Mouse (Mus musculus) hindbrain, embryonic 11.5 days (tissue): ENCODE results near the gene Cpe. TPM values are rescaled to one million over a fixed set of nuclear protein-coding genes. Genes with fewer than 3 reads are reported as not detected.

Experiments
- ATAC-seq: fragments of 200-750 bp; cut with Nextera tagmentation; 2 replicates; pipeline ENCODE4 v1.8.0; 2017; ENCODE audit warnings: mild to moderate bottlenecking, moderate TSS enrichment, moderate library complexity; ENCODE audit not compliant: low FRiP score
- DNase-seq: peaks from one replicate; pipeline ENCODE4 v3.0.0-alpha.2; 2015; ENCODE audit warnings: low spot score
- H3K27ac ChIP-seq: fragments of 300-500 bp; sonication (generic); 2 replicates; pipeline ENCODE4 v1.5.1; 2014; ENCODE audit warnings: mild to moderate bottlenecking, low read depth, low read length
- H3K27me3 ChIP-seq: fragments of 300-500 bp; sonication (generic); 2 replicates; pipeline ENCODE4 v1.6.1; 2014; ENCODE audit warnings: mild to moderate bottlenecking, low read length, moderate library complexity, mixed read lengths; ENCODE audit not compliant: control insufficient read depth, insufficient read depth
- H3K36me3 ChIP-seq: fragments of 300-500 bp; sonication (generic); 2 replicates; pipeline ENCODE4 v1.6.1; 2014; ENCODE audit warnings: mild to moderate bottlenecking, low read length, moderate library complexity, mixed read lengths; ENCODE audit not compliant: control insufficient read depth, insufficient read depth
- H3K4me1 ChIP-seq: fragments of 300-500 bp; sonication (generic); replicated peaks from 2 replicates; pipeline ENCODE4 v1.6.1; 2014; ENCODE audit warnings: low read length, mixed read lengths; ENCODE audit not compliant: control insufficient read depth, insufficient read depth
- H3K4me2 ChIP-seq: fragments of 300-500 bp; sonication (generic); replicated peaks from 2 replicates; pipeline ENCODE4 v1.6.1; 2014; ENCODE audit warnings: mild to moderate bottlenecking, low read depth, low read length
- H3K4me3 ChIP-seq: fragments of 300-500 bp; sonication (generic); 2 replicates; pipeline ENCODE4 v1.5.1; 2014; ENCODE audit warnings: low read depth, low read length
- H3K9ac ChIP-seq: fragments of 300-500 bp; sonication (generic); 2 replicates; pipeline ENCODE4 v1.6.1; 2014; ENCODE audit warnings: low read depth, low read length
- H3K9me3 ChIP-seq: fragments of 300-500 bp; sonication (generic); 2 replicates; pipeline ENCODE4 v1.6.1; 2016; ENCODE audit warnings: low read length; ENCODE audit not compliant: control insufficient read depth
- WGBS: fragments of 180-500 bp; shearing (Covaris S2); extraction: QIAGEN DNeasy Blood & Tissue Kit; methylation state at CpG from one replicate; pipeline ENCODE4 v1.1.7; 2014; 5-methylcytosine and 5-hydroxymethylcytosine counted together
- polyA plus RNA-seq: library from polyadenylated mRNA; unstranded; fragments of >200 nt; fragmentation: Nextera tagmentation; extraction: Ambion mirVana; gene quantifications from 2 replicates; pipeline ENCODE4 v1.2.1, GENCODE M21; 2014

Gene Cpe
- polyA plus RNA-seq, 1 experiment from 2014 or later = 268 TPM

DNA sequence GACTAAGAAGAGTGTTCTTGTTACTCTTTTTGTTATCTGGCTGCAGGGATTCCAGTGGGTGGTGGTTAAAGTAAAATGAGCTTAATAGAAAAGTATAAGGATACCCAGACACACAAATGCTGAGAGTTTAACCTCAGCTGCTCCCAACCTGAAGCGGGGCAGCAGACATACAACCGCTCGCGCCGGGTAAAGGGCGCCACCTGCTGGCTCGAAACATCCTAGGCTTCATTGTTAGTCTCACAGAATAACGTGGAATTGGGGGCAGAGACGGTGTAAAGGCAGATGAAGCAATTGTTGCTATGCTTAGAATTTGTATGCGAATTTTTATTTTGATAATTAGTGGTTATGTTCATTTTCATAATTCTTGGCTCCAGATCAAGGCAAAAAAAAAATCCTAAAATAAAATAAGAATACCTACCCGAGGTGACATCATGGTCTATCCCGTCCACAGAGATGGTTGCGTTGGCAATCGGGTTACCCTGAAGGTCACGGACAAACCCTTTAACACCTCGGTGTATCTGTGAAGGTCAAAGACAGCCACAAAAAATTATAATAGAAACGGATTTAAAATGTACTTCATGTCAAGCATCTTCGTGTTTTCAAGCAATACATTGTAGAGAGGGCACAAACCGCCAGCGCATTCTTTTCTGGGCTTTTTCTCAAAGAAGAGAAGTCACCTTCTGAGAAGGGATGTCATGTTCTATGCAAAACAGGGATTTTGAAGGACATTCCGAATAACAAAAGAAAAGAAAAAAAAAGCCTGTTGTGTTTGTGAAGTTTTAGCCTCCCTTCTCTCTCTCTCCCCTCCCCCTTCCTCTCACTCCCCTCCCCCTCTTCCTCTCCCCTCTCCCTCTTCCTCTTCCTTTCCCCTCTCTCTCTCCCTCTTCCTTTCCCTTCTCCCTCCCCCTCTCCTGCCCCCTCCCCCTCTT, 95.5 kb downstream of the Cpe start:
- Histone ChIP-seq H3K9ac (no peak overlapping the region), H3K9me3 (no peaks in the 10 kb centered on the region), H3K4me1 (no peaks in the 10 kb centered on the region), H3K27me3 (no peaks in the 10 kb centered on the region), H3K36me3 (no peaks in the 10 kb centered on the region), H3K4me2 (no peak overlapping the region), H3K27ac (no peak overlapping the region), H3K4me3 (no peak overlapping the region)
- 40% methylated on average over 21 of the region's 21 CpGs for WGBS
- DNase-seq (peak; percentile 82), ATAC-seq (peak; percentile 71; the same call in 1 of the 2 replicates)

DNA sequence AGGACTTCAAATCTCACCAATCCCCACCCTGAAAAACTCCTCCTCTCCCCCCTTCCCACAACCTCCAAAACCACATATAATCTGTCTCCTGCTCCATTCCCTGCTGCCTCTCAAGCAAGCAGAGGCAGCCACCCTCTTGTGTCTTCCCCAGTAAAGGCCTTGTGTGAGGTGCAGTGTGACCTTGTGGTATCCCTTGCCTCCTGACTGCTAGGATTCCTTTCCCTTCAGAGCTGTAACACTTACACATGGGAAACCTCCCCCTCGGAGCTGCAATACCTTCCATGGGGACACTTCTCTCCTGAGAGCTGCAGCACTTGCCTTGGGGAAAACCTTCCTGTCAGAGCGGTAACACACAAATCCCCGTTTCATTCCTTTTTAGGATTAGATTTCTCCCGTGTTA, 96.5 kb downstream of the Cpe start:
- Histone ChIP-seq H3K4me2 (no peak overlapping the region), H3K4me1 (no peaks in the 10 kb centered on the region), H3K9me3 (no peaks in the 10 kb centered on the region), H3K36me3 (no peaks in the 10 kb centered on the region), H3K27me3 (no peaks in the 10 kb centered on the region), H3K9ac (no peak overlapping the region), H3K27ac (no peak overlapping the region), H3K4me3 (no peak overlapping the region)
- no peak for ATAC-seq
- WGBS = 79% methylated on average over 4 of the region's 4 CpGs
- DNase-seq = no peak

GRCm38 (mm10) chr8:64590456-64590855, 102.4 kb downstream of the Cpe start:
- DNase-seq = no peak
- Histone ChIP-seq H3K9ac (no peak overlapping the region), H3K27me3 (no peaks in the 10 kb centered on the region), H3K4me3 (no peak overlapping the region), H3K36me3 (no peaks in the 10 kb centered on the region), H3K4me1 (no peaks in the 10 kb centered on the region), H3K27ac (no peak overlapping the region), H3K9me3 (no peaks in the 10 kb centered on the region), H3K4me2 (no peak overlapping the region)
- 90% methylated on average over 1 of the region's 1 CpGs for WGBS
- ATAC-seq = no peak

GRCm38 (mm10) chr8:64582887-64583286, 110.0 kb downstream of the Cpe start:
- DNase-seq = no peak
- H3K9me3 ChIP-seq = no peaks in the 10 kb centered on the region
- no peaks in the 10 kb centered on the region for H3K4me1 ChIP-seq
- no peak overlapping the region for H3K9ac ChIP-seq
- H3K4me3 ChIP-seq = no peak overlapping the region
- H3K36me3 ChIP-seq = no peaks in the 10 kb centered on the region
- no peak overlapping the region for H3K4me2 ChIP-seq
- no peak for ATAC-seq
- no peak overlapping the region for H3K27ac ChIP-seq
- H3K27me3 ChIP-seq = no peaks in the 10 kb centered on the region
- 46% methylated on average over 3 of the region's 3 CpGs for WGBS

DNA sequence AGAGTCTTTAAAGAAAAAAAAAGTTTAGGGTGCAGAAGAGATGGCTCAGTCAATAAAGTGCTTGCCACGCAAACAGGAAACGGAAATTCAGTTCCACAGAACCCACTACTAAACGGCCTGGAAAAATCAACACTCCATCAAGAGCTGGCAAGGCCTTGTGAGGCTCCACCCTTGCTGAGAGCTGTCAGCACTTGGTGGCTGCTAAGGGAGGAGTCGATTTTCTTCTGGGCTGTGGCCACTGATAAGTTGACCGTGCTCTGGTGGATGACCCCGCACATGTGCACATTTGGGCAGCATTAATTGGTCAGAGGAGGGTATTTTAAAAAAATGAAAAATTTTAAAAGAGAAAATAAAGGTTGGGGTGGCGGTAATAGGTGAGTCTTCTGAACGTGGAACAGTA, 114.6 kb downstream of the Cpe start:
- ATAC-seq = no peak
- no peak overlapping the region for H3K27ac ChIP-seq
- WGBS = 76% methylated on average over 8 of the region's 8 CpGs

GRCm38 (mm10) chr8:64575001-64575400, 117.9 kb downstream of the Cpe start:
- H3K4me2 ChIP-seq = no peak overlapping the region
- no peak overlapping the region for H3K4me3 ChIP-seq
- H3K27me3 ChIP-seq = no peaks in the 10 kb centered on the region
- no peak overlapping the region for H3K27ac ChIP-seq
- H3K4me1 ChIP-seq = no peaks in the 10 kb centered on the region
- H3K9ac ChIP-seq = no peak overlapping the region
- DNase-seq = no peak
- 94% methylated on average over 9 of the region's 9 CpGs for WGBS
- no peaks in the 10 kb centered on the region for H3K9me3 ChIP-seq
- no peaks in the 10 kb centered on the region for H3K36me3 ChIP-seq
- ATAC-seq = no peak

More for the DNA sequence above, 114.6 kb downstream of the Cpe start:
- Histone ChIP-seq H3K9ac (no peak overlapping the region), H3K4me1 (no peaks in the 10 kb centered on the region), H3K36me3 (no peaks in the 10 kb centered on the region), H3K27me3 (no peaks in the 10 kb centered on the region), H3K4me3 (no peak overlapping the region), H3K4me2 (no peak overlapping the region), H3K9me3 (no peaks in the 10 kb centered on the region)
- no peak for DNase-seq

GRCm38 (mm10) chr8:64548054-64548850, 144.6 kb downstream of the Cpe start:
- DNase-seq (peak; percentile 72), ATAC-seq (peak; percentile 58; the same call in 1 of the 2 replicates)
- Histone ChIP-seq H3K36me3 (no peaks in the 10 kb centered on the region), H3K9ac (no peak overlapping the region), H3K27ac (no peak overlapping the region), H3K4me2 (no peak overlapping the region), H3K9me3 (no peaks in the 10 kb centered on the region), H3K4me3 (no peak overlapping the region), H3K27me3 (no peaks in the 10 kb centered on the region), H3K4me1 (no peaks in the 10 kb centered on the region)
- 39% methylated on average over 5 of the region's 5 CpGs for WGBS

- Histone ChIP-seq H3K36me3 (no peaks in the 10 kb centered on the region), H3K9me3 (no peaks in the 10 kb centered on the region), H3K4me2 (no peak overlapping the region), H3K9ac (no peak overlapping the region), H3K27me3 (no peaks in the 10 kb centered on the region), H3K27ac (no peak overlapping the region), H3K4me1 (no peaks in the 10 kb centered on the region), H3K4me3 (no peak overlapping the region)
- DNase-seq (no peak), ATAC-seq (no peak)
- 87% methylated on average over 7 of the region's 7 CpGs for WGBS
Observed at GRCm38 (mm10) chr8:64543441-64543840, 149.4 kb downstream of the Cpe start.
